Mouse (Mus musculus) heart, embryonic 15.5 days (tissue): ENCODE results near the gene Dcaf1. TPM values are rescaled to one million over a fixed set of nuclear protein-coding genes. Genes with fewer than 3 reads are reported as not detected.
A peak's percentile ranks its signal among the peaks of the same experiment; 100 is the strongest.

Experiments used
- ATAC-seq: fragments of 200-750 bp; cut with Nextera tagmentation; replicated peaks from 2 replicates; pipeline ENCODE4 v1.8.0; 2017; ENCODE audit warnings: low read depth, moderate TSS enrichment; ENCODE audit not compliant: insufficient number of reproducible peaks, insufficient read depth, low FRiP score
- H3K27ac ChIP-seq: fragments of 300-500 bp; sonication (generic); 2 replicates; pipeline ENCODE4 v1.5.1; 2015; ENCODE audit warnings: mild to moderate bottlenecking, inconsistent platforms
- H3K27me3 ChIP-seq: fragments of 300-500 bp; sonication (generic); 2 replicates; pipeline ENCODE4 v1.6.1; 2015; ENCODE audit warnings: inconsistent platforms
- H3K36me3 ChIP-seq: fragments of 300-500 bp; sonication (generic); 2 replicates; pipeline ENCODE4 v1.6.1; 2015; ENCODE audit warnings: mild to moderate bottlenecking, inconsistent platforms
- H3K4me1 ChIP-seq: fragments of 300-500 bp; sonication (generic); replicated peaks from 2 replicates; pipeline ENCODE4 v1.6.1; 2015; ENCODE audit warnings: inconsistent platforms
- H3K4me2 ChIP-seq: fragments of 300-500 bp; sonication (generic); 2 replicates; pipeline ENCODE4 v1.6.1; 2015; ENCODE audit warnings: inconsistent platforms, mild to moderate bottlenecking, moderate library complexity
- H3K4me3 ChIP-seq: fragments of 300-500 bp; sonication (generic); 2 replicates; pipeline ENCODE4 v1.5.1; 2015; ENCODE audit warnings: mild to moderate bottlenecking, inconsistent platforms
- H3K9ac ChIP-seq: fragments of 300-500 bp; sonication (generic); 2 replicates; pipeline ENCODE4 v1.6.1; 2015; ENCODE audit warnings: mild to moderate bottlenecking, inconsistent platforms
- H3K9me3 ChIP-seq: fragments of 300-500 bp; sonication (generic); replicated peaks from 2 replicates; pipeline ENCODE4 v1.6.1; 2016; ENCODE audit warnings: inconsistent platforms
- WGBS: fragments of 180-500 bp; shearing (Covaris S2); methylation state at CpG from one replicate; pipeline ENCODE4 v1.1.7; 2015; ENCODE audit warnings: mixed read lengths; 5-methylcytosine and 5-hydroxymethylcytosine counted together
- polyA plus RNA-seq: library from polyadenylated mRNA; unstranded; fragments of >200 nt; fragmentation: Nextera tagmentation; extraction: Ambion mirVana; gene quantifications from 2 replicates; pipeline ENCODE4 v1.2.1, GENCODE M21; 2015

Gene Dcaf1
- polyA plus RNA-seq, 1 experiment from 2014 or later, result 14.1 TPM

DNA sequence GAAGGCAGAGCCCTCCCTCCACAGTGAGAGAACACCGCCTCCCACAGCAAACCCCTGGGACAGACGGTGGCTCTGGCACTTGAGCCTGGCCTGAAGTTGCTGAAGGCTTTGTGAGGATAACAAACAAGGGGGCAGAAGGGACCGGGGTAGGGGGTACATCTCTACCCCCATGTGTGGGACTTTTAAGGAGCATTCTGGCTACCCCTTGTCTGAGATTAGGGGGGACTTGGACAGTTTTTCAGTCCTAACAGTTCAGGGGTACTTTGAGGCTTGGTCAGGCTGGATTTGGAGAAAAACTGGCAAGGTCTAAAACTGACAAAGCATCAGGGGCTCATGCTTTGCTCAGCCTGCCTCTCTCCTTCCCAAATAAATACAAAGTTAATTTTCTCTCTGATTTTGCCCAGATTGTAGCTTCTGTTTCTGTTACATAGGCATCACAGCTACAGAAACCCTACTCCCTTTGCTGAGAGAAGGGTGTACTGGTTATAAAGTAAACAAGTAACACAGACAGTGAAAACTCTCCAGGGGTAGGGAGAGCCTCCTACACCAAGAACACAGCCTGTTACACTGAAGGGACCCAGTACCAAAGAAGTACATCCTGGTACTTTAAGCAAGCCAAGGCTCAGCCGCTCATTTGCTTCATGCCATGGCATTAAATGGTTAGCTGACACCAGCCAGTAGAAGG, 59.5 kb downstream of the Dcaf1 start:
- H3K4me3 ChIP-seq, result no peak overlapping the region
- no peak overlapping the region for H3K9ac ChIP-seq
- peaks cover 35% of the 10 kb centered on the region for H3K4me1 ChIP-seq
- H3K27me3 ChIP-seq, result no peaks in the 10 kb centered on the region
- 57% methylated on average over 4 of the region's 4 CpGs for WGBS
- H3K4me2 ChIP-seq, result no peak overlapping the region
- peaks cover 53% of the 10 kb centered on the region for H3K36me3 ChIP-seq
- no peak overlapping the region for H3K27ac ChIP-seq
- H3K9me3 ChIP-seq, result no peaks in the 10 kb centered on the region
- ATAC-seq, result no peak

DNA sequence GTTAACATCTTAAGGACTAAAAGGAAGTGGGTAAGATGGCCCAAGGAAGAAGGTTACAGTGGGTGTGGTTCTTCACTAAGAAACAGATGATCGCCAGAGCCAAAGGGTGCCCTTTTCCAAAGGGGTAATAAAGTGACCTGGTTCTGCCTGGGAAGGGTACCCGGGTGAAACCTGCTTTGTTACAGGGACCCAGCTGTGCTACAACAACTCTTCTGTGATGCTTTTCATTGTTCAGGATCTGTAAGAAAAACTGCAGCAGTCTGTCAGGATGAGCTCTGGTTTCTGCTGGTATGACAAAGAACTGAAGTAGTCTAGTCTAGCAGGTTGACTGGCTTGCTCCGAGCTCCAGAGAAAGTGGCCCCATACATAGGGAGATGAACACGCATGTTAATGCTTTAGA, 60.5 kb downstream of the Dcaf1 start:
- peaks cover 35% of the 10 kb centered on the region for H3K4me1 ChIP-seq
- H3K36me3 ChIP-seq, result peaks cover 44% of the 10 kb centered on the region
- no peaks in the 10 kb centered on the region for H3K9me3 ChIP-seq
- H3K27me3 ChIP-seq, result no peaks in the 10 kb centered on the region
- H3K27ac ChIP-seq, result no peak overlapping the region
- 83% methylated on average over 4 of the region's 4 CpGs for WGBS
- H3K9ac ChIP-seq, result no peak overlapping the region
- H3K4me2 ChIP-seq, result no peak overlapping the region
- ATAC-seq, result no peak
- H3K4me3 ChIP-seq, result no peak overlapping the region

DNA sequence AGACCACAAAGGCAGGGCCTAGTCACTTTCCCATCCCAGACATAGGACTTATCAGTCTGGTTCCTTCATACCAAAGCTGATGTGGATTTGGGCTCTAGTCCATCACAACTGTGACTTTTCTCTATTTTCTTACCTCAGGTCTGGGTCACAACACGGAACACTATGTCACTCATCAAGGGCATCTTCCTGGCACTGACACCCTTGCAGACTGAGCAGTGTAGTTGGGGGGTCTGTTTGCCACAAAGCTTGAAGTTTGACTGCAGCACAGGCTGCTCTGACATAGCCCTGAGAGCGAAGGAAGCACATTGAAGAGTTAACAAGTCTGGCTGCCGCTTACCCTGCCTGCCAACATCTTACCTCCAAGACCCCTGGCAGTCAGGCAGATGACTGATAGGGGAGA, 61.4 kb downstream of the Dcaf1 start:
- H3K4me3 ChIP-seq, result no peak overlapping the region

DNA sequence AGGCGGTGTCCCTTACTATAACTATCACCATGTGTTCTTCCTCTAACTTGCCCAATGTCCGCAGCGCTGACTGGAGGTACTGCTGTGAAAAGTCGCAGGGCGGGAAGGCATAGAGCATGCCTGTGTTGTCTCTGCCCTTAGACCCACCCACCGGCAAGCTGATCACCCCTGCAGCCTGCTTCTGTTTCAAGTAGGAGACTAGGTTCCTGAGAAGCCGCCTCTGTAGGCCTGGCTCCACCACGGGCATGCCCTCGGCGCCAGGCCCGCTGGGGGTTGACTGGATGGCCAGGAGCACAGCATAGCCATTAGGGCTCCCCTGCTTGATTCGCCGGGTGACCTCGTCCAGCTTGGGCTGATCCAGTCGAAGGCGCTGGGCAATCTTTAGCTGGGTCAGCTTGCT, 62.6 kb downstream of the Dcaf1 start:
- H3K36me3 ChIP-seq, result peaks cover 44% of the 10 kb centered on the region
- H3K4me1 ChIP-seq, result peaks cover 42% of the 10 kb centered on the region
- no peaks in the 10 kb centered on the region for H3K27me3 ChIP-seq
- 30% methylated on average over 16 of the region's 16 CpGs for WGBS
- ATAC-seq, result no peak
- H3K27ac ChIP-seq, result no peak overlapping the region
- peak overlapping the region; percentile 92 for H3K4me3 ChIP-seq
- peak overlapping the region; percentile 98 for H3K4me2 ChIP-seq
- H3K9me3 ChIP-seq, result no peaks in the 10 kb centered on the region
- H3K9ac ChIP-seq, result peak overlapping the region; percentile 96; the same call in 1 of the 2 replicates

More for the DNA sequence above, 61.4 kb downstream of the Dcaf1 start:
- H3K4me2 ChIP-seq, result peak overlapping the region; percentile 6; the same call in 1 of the 2 replicates
- H3K27me3 ChIP-seq, result no peaks in the 10 kb centered on the region
- H3K27ac ChIP-seq, result no peak overlapping the region
- H3K4me1 ChIP-seq, result peaks cover 40% of the 10 kb centered on the region
- ATAC-seq, result no peak
- H3K36me3 ChIP-seq, result peaks cover 38% of the 10 kb centered on the region
- 0 out of 2 replicates have a peak overlapping the region, but pooled peaks have one; percentile 6 for H3K9ac ChIP-seq
- 68% methylated on average over 3 of the region's 3 CpGs for WGBS
- no peaks in the 10 kb centered on the region for H3K9me3 ChIP-seq

DNA sequence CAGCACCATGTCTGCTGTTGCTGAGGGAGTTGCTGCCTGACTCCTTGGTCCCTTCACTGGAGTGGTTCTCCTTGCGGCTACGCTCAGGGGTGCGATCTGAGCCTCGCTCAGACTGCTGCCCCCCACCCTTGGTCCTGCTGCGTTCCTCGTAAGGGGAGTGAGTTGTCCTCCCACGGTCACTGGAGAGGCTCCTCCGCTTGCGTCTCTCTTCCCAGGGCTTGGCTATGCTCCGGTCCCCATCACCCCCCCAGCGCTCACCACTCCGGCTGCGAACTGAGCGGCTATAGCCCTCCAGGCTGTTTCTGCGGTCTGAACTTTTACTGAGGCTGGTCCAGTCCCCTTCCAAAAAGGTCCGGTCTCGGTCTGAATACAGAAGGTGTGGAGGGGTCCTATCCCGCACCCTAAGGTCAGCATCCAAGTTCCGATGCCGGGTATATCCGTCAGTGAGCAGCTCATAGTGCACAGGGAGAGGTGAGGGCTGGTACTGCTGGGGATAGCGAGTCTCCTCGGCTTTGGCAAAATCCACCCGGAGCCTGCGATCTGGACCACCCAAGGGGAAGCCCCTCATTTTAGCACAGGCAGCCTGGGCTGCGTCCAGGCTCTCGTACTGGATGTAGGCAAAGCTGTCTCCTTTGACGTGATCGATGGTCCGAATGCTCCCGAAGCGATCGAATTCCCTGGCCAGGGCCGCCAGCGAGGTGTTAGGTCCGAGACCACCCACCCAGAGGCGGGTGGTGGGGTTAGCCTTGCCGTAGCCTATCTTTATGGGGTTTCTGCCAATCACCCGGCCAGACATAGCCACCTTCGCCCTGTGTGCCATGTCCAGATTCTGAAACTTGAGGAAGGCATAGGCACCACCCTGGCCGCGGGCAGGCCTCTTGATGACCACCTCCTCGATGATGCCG, 63.6 kb downstream of the Dcaf1 start:
- no peaks in the 10 kb centered on the region for H3K27me3 ChIP-seq
- H3K4me3 ChIP-seq, result peak overlapping the region; percentile 92
- no peak for ATAC-seq
- peak overlapping the region; percentile 96 for H3K9ac ChIP-seq
- no peaks in the 10 kb centered on the region for H3K9me3 ChIP-seq
- H3K27ac ChIP-seq, result no peak overlapping the region; the same call in 1 of the 2 replicates
- H3K4me2 ChIP-seq, result peak overlapping the region; percentile 98
- H3K4me1 ChIP-seq, result peaks cover 52% of the 10 kb centered on the region
- 24% methylated on average over 44 of the region's 44 CpGs for WGBS
- peaks cover 51% of the 10 kb centered on the region for H3K36me3 ChIP-seq

DNA sequence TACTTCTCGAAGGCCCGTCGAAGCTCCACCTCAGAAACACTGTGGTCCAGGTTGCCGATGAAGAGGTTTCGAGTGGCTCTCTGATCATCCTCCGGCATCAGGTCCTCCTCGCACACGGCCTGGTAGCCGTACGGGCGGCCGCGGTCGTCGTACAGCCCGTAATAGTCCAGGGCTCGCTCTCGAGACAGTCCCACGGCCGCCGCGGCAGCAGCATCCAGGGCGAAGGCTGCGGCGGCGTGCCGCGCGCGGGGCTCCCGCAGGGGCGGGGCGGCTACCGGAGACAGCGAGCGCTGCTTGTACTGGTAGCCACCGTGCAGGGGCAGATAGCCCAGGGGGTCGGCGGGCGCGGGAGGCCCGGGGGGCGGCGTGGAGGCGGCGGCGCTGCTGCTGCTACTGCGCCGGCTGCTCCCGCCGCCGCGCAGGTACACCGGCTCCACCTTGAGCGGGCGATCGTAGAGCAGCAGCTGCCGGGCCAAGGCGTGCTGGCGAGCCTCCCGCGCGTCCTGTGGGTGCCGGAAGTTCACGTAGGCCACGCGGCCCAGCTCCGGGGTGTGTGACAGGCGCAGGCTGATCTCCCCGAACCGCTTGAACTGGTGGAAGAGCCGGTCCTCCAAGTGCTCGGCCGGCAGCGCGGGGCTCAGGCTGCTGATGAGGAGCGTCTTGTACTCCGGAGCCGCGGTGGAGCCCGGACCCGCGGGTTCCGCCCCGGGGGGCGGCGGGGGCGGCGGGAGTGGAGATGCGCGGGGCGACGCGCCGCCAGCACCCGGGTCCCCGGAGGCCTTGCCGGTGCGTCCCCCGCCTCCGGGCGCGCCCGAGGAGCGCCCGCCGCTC, 64.4 kb downstream of the Dcaf1 start:
- H3K4me1 ChIP-seq, result peaks cover 60% of the 10 kb centered on the region
- peak overlapping the region; percentile 86 for H3K27ac ChIP-seq
- under 1% methylated on average over 72 of the region's 107 CpGs for WGBS
- peak overlapping the region; percentile 98 for H3K4me2 ChIP-seq
- H3K9ac ChIP-seq, result peak overlapping the region; percentile 96
- peak; percentile 24; the same call in 1 of the 2 replicates for ATAC-seq
- H3K36me3 ChIP-seq, result peaks cover 47% of the 10 kb centered on the region
- H3K27me3 ChIP-seq, result no peaks in the 10 kb centered on the region
- H3K9me3 ChIP-seq, result no peaks in the 10 kb centered on the region
- H3K4me3 ChIP-seq, result peak overlapping the region; percentile 92

DNA sequence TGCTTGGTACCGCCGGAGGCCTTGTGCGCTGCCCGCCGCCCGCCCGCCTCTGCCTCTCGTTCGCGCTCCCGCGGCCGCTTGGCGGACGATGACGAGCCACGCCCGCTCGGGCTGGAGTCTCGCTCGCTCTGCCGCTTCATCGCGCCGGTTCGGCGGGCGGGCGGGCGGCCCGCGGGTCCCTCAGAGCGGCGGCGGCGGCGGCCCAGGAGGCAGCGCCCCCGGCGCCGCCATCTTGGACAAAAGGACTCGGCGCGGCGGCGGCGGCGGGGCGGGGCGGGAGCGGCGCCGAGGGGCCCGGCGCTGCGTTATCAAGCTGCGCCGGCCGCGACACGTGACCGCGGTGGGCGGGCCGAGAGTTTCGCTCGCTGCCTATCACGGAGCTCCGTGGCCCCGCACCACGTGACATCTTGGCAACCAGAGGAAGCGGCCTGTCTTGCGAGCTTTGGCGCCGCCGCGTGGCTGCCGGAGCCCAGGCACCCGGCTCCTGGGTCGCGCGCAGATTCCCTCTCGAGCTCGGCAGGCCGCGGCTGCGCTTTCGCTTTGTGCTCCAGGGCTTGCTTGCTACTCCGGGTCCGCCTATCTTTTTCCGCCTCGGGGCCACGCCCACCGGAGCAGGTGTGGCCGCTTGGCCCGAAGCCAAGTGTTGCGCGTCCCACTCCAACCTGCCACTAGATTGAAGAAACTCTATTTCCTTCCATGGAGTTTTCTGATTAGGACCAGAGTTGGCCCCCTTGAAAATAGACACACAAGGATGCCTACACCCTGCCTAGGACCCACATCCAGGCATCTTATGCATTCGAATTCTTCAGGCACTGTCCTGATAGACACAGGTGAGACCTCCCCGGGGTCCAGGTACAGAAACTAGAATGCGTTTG, 65.4 kb downstream of the Dcaf1 start, which contains the start of gene Rbm15b:
Rbm15b (minus strand) TSS at position 601 of the 875 bp plus-strand sequence.
- H3K36me3 ChIP-seq, result peaks cover 42% of the 10 kb centered on the region
- peaks cover 62% of the 10 kb centered on the region for H3K4me1 ChIP-seq
- peak within 1 kb of the TSS; percentile 86 for H3K27ac ChIP-seq
- WGBS, result 2% methylated on average over 91 of the region's 101 CpGs
- peak within 1 kb of the TSS; percentile 92 for H3K4me3 ChIP-seq
- H3K27me3 ChIP-seq, result no peaks in the 10 kb centered on the region
- H3K9ac ChIP-seq, result peak within 1 kb of the TSS; percentile 96
- H3K9me3 ChIP-seq, result no peaks in the 10 kb centered on the region
- peak; percentile 63 for ATAC-seq
- peak within 1 kb of the TSS; percentile 98 for H3K4me2 ChIP-seq

DNA sequence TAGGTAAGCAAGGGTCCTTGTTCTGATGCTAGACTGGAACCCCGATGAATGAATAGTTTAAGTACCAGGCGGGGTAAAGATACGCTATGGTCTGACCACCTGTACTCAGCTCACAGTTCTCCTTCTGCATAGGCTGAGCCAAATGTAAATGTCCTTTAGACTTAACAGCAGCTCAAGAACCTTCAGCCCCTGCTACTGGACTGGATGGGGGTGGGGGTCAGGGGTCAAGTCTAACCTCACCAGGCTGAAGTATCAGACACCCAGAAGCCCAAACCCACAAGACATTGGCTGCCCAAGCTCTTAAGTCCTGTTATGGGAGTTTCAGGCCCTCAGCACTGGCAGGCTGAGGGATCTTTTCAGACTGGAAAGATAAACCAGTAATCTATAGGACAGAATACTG, 66.7 kb downstream of the Dcaf1 start:
- H3K4me2 ChIP-seq, result no peak overlapping the region
- no peaks in the 10 kb centered on the region for H3K9me3 ChIP-seq
- peaks cover 56% of the 10 kb centered on the region for H3K4me1 ChIP-seq
- no peak overlapping the region for H3K4me3 ChIP-seq
- no peak overlapping the region for H3K27ac ChIP-seq
- no peak for ATAC-seq
- peaks cover 30% of the 10 kb centered on the region for H3K36me3 ChIP-seq
- 89% methylated on average over 3 of the region's 3 CpGs for WGBS
- H3K9ac ChIP-seq, result no peak overlapping the region
- H3K27me3 ChIP-seq, result no peaks in the 10 kb centered on the region

DNA sequence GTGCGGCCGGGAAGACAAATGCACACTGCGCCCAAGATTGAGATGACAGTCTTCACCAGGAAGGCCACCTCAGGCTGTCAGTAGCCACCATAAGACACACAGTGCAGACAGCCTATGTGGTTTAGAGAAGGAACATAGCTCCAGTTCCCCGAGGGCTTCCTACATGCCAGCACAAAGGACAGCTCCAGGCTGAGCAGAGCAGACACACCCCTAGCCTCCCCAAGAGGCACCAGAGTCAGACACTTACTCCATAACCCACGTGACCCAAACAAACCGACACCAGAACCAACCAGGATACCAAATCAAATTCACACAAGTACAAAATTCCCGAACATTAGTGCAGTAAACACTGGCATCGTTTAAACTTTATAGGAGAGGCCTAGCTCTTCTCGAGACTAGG, 67.6 kb downstream of the Dcaf1 start:
- no peak for ATAC-seq
- Histone ChIP-seq H3K9me3 (no peaks in the 10 kb centered on the region), H3K4me2 (0 out of 2 replicates have a peak overlapping the region, but pooled peaks have one; percentile 72), H3K27ac (no peak overlapping the region), H3K4me1 (peaks cover 48% of the 10 kb centered on the region), H3K36me3 (peaks cover 27% of the 10 kb centered on the region), H3K9ac (no peak overlapping the region), H3K27me3 (no peaks in the 10 kb centered on the region), H3K4me3 (no peak overlapping the region)
- WGBS, result 78% methylated on average over 9 of the region's 9 CpGs
